Mouse (Mus musculus): ENCODE measurements around the gene Dgkz.

GRCm38 (mm10) chr2:91900431-91900830, 75.2 kb downstream of the Dgkz start:
- TF ChIP-seq MYOG (IDR thresholded peaks at IDR 0.05; ENCODE audit: control insufficient read depth, extremely low read depth, insufficient read length) (no peak), CTCF (IDR thresholded peaks at IDR 0.05; ENCODE audit: control insufficient read depth, insufficient read depth, insufficient read length) (no peak), USF1 (IDR thresholded peaks at IDR 0.05; ENCODE audit: low read depth) (no peak), MAX (IDR thresholded peaks at IDR 0.05) (no peak), CEBPB (IDR thresholded peaks at IDR 0.05; ENCODE audit: low read depth) (no peak), FOSL1 (IDR thresholded peaks at IDR 0.05; ENCODE audit: insufficient read depth, low read length, poor library complexity, severe bottlenecking) (no peak), MYOD1 (IDR thresholded peaks at IDR 0.05; ENCODE audit: control insufficient read depth, insufficient read length, low read depth) (no peak)

Data from C2C12 (cell line).